Mouse (Mus musculus) heart, adult 2 months (tissue): ENCODE measurements at regions not wholly inside any gene's neighbourhood (a gene's known extent, or its start where the extent isn't known, plus 50 kb on each side); places are given as distances from the start of the nearest gene placed in this dataset.

ENCODE experiments used
- DNase-seq, 2 experiments: peaks; one replicate each; pipeline ENCODE4 v3.0.0; 2021
- H3K27ac ChIP-seq: fragments of 200-600 bp; 2 replicates; pipeline ENCODE4 v1.8.1; 2022
- H3K27me3 ChIP-seq: fragments of 200-500 bp; 2 replicates; pipeline ENCODE4 v1.6.1; 2012; ENCODE audit warnings: mild to moderate bottlenecking, low read length, inconsistent platforms, mixed read lengths; ENCODE audit not compliant: control insufficient read depth, insufficient read depth
- H3K36me3 ChIP-seq: fragments of 200-500 bp; 2 replicates; pipeline ENCODE4 v1.6.1; 2012; ENCODE audit warnings: low read length, inconsistent platforms; ENCODE audit not compliant: control insufficient read depth, insufficient read depth
- H3K4me1 ChIP-seq: fragments of 200-500 bp; 2 replicates; pipeline ENCODE4 v1.6.1; 2011; ENCODE audit warnings: low read length; ENCODE audit not compliant: control insufficient read depth, insufficient read depth
- H3K4me3 ChIP-seq: fragments of 200-600 bp; 2 replicates; pipeline ENCODE4 v1.8.1; 2022
- H3K79me2 ChIP-seq: fragments of 200-500 bp; replicated peaks from 2 replicates; pipeline ENCODE4 v1.6.1; 2012; ENCODE audit warnings: mild to moderate bottlenecking, inconsistent platforms, low read length, moderate library complexity, mixed read lengths; ENCODE audit not compliant: control insufficient read depth, insufficient read depth
- H3K9ac ChIP-seq: fragments of 200-500 bp; 2 replicates; pipeline ENCODE4 v1.6.1; 2012; ENCODE audit warnings: low read depth, mild to moderate bottlenecking, control low read depth, inconsistent platforms, low read length, mixed read lengths
- CTCF ChIP-seq: fragments of 200-600 bp; IDR thresholded peaks from 2 replicates; pipeline ENCODE4 v1.8.1; 2022; ENCODE audit warnings: antibody characterized with exemption, mild to moderate bottlenecking, moderate library complexity
- EP300 ChIP-seq: fragments of 200-500 bp; IDR thresholded peaks from 2 replicates; pipeline ENCODE4 v1.6.1; 2011; ENCODE audit warnings: low read depth, low read length, control low read depth; ENCODE audit not compliant: insufficient read depth
- POLR2A ChIP-seq: fragments of 200-500 bp; IDR thresholded peaks from 2 replicates; pipeline ENCODE4 v1.6.1; 2011; ENCODE audit warnings: mild to moderate bottlenecking, low read depth, low read length, control low read depth; ENCODE audit not compliant: insufficient read depth
- WGBS: fragments of 180-500 bp; shearing (Covaris S2); methylation state at CpG from one replicate; pipeline ENCODE4 v1.1.7; 2018; 5-methylcytosine and 5-hydroxymethylcytosine counted together
- intact Hi-C: fragments of 180-260 bp; cut with DNase I; formaldehyde crosslinking; loops from one replicate; pipeline ENCODE4 v1.15.1; 2025

- TF ChIP-seq CTCF (no peak), POLR2A (no peak), EP300 (no peak)
- WGBS: 64% methylated on average over 3 of the region's 3 CpGs
- Histone ChIP-seq H3K4me1 (no peaks in the 10 kb centered on the region), H3K9ac (no peak overlapping the region), H3K27ac (no peak overlapping the region), H3K79me2 (no peaks in the 10 kb centered on the region), H3K36me3 (no peaks in the 10 kb centered on the region), H3K4me3 (no peak overlapping the region), H3K27me3 (no peaks in the 10 kb centered on the region)
- DNase-seq: no peak
- intact Hi-C loops: no loop called here
Observed at GRCm38 (mm10) chr9:53004253-53004978, 243.4 kb downstream of the Ddx10 start.

GRCm38 (mm10) chr9:52976041-52976440 is 271.8 kb downstream of the Ddx10 start:
- no peak for DNase-seq
- intact Hi-C loops: no loop called here
- Histone ChIP-seq H3K27ac (no peak overlapping the region), H3K27me3 (no peaks in the 10 kb centered on the region), H3K4me3 (no peak overlapping the region), H3K9ac (no peak overlapping the region), H3K36me3 (no peaks in the 10 kb centered on the region), H3K4me1 (no peaks in the 10 kb centered on the region), H3K79me2 (no peaks in the 10 kb centered on the region)
- 70% methylated on average over 1 of the region's 1 CpGs for WGBS
- TF ChIP-seq POLR2A: no peak
- TF ChIP-seq CTCF: no peak
- no peak for TF ChIP-seq EP300

- H3K36me3 ChIP-seq: peaks cover 3% of the 10 kb centered on the region; the same call in 1 of the 2 replicates
- DNase-seq: peak; percentile 58 to 79
- H3K4me1 ChIP-seq: no peaks in the 10 kb centered on the region; the same call in 1 of the 2 replicates
- WGBS: 64% methylated on average over 4 of the region's 4 CpGs
- TF ChIP-seq CTCF (no peak), EP300 (peak; percentile 93)
- peak overlapping the region; percentile 77 for H3K27ac ChIP-seq
- intact Hi-C loops: loop anchor here (2.0 to 5.0 kb wide), 2 partner anchors 99 to 133 kb away; no protein-coding TSS in a partner anchor
- no peak overlapping the region for H3K4me3 ChIP-seq
- H3K27me3 ChIP-seq: no peaks in the 10 kb centered on the region
- H3K79me2 ChIP-seq: no peaks in the 10 kb centered on the region
- H3K9ac ChIP-seq: no peak overlapping the region
Observed at GRCm38 (mm10) chr9:52965631-52966030, 282.2 kb downstream of the Ddx10 start.

DNA sequence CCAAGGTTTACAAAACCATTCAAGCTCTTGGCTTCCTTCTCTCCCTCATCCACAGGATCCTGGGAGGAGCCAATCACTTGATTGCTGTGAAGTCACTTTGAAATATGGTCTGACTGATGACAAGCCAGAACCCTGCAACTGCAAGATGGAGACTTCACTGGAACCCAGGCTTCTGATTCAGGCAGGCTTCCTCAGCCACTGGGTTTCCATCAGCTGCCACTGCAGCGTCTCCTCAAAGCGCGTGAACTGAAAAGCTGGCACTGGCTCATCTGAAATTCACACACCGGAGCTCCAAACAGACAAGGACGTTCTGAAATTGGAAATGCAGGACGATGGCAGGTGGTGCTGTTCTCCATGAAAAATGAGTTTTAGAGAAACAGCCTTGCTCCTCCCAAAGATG is 280.1 kb upstream of the AI593442 start:
- 63% methylated on average over 6 of the region's 6 CpGs for WGBS
- no peaks in the 10 kb centered on the region for H3K27me3 ChIP-seq
- intact Hi-C loops: loop anchor here (5.0 kb wide), 1 partner anchor 183 kb away; no protein-coding TSS in a partner anchor
- no peaks in the 10 kb centered on the region for H3K4me1 ChIP-seq
- H3K36me3 ChIP-seq: no peaks in the 10 kb centered on the region
- no peak overlapping the region for H3K27ac ChIP-seq
- H3K4me3 ChIP-seq: no peak overlapping the region
- no peak for TF ChIP-seq EP300
- peak; percentile 41 for TF ChIP-seq CTCF
- H3K79me2 ChIP-seq: no peaks in the 10 kb centered on the region
- peak in 1 of 2 experiments; percentile 26 for DNase-seq
- no peak overlapping the region for H3K9ac ChIP-seq

DNA sequence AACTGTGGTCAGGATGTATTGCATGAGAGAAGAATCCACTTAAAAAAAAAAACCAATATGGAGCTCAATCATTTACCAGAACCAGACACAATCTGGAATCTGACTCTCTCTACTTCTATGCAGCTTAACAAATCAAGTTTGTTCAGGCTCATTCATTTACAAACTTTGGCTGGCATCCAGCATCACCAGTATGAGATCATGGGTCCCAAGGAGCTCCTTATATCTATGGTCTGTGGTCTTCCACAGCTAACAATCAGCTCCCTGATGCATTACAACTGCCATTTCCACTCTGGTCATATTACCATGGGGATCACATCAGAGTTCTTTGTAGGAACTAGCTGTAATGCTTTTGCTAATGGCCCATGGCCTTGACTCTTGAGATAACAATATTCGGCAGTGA is 277.7 kb upstream of the AI593442 start:
- Histone ChIP-seq H3K27me3 (no peaks in the 10 kb centered on the region), H3K9ac (no peak overlapping the region), H3K27ac (no peak overlapping the region), H3K4me1 (no peaks in the 10 kb centered on the region), H3K4me3 (no peak overlapping the region), H3K36me3 (no peaks in the 10 kb centered on the region), H3K79me2 (no peaks in the 10 kb centered on the region)
- intact Hi-C loops: no loop called here
- no peak for DNase-seq
- no peak for TF ChIP-seq EP300
- TF ChIP-seq CTCF: no peak
- TF ChIP-seq POLR2A: no peak
- WGBS: 50% methylated on average over 1 of the region's 1 CpGs

DNA sequence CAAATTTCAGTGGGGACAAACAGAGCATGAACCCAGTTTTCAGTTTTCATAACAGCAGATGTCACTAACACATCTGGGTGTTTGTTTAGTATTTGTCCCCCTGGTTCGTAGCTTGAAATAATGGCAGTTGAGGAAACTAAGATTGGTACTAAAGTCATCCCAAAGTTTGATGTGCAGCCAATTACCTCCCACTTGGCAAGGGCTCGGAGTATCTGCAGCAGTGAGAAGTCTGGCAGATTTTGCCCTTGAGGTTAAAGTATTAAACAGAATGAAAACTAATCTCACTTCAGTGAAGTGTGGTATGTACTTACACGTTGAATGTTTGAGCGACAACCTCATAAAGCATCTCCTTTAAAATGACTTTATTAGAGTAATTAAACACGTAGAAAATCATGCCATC is 264.5 kb upstream of the AI593442 start:
- H3K4me1 ChIP-seq: peaks cover 1% of the 10 kb centered on the region; the same call in 1 of the 2 replicates
- intact Hi-C loops: no loop called here
- DNase-seq: no peak

More for the DNA sequence above, 264.5 kb upstream of the AI593442 start:
- 48% methylated on average over 5 of the region's 5 CpGs for WGBS
- Histone ChIP-seq H3K9ac (no peak overlapping the region), H3K27ac (no peak overlapping the region), H3K27me3 (no peaks in the 10 kb centered on the region), H3K4me3 (no peak overlapping the region), H3K36me3 (peaks cover 2% of the 10 kb centered on the region; the same call in 1 of the 2 replicates), H3K79me2 (no peaks in the 10 kb centered on the region)
- TF ChIP-seq POLR2A (no peak), EP300 (no peak), CTCF (no peak)
